Mouse (Mus musculus) stomach, postnatal 0 days (tissue): ENCODE data around the gene Mical1. TPM values are rescaled to one million over a fixed set of nuclear protein-coding genes. Genes with fewer than 3 reads are reported as not detected.
A peak's percentile ranks its signal among the peaks of the same experiment; 100 is the strongest.

Source experiments
- ATAC-seq: fragments of 200-750 bp; cut with Nextera tagmentation; 2 replicates; pipeline ENCODE4 v1.8.0; 2017; ENCODE audit not compliant: low FRiP score, low TSS enrichment
- DNase-seq: peaks from one replicate; pipeline ENCODE4 v3.0.0-alpha.2; 2016; ENCODE audit warnings: low spot score
- H3K27ac ChIP-seq: fragments of 300-500 bp; sonication (generic); replicated peaks from 2 replicates; pipeline ENCODE4 v1.5.1; 2014; ENCODE audit warnings: mild to moderate bottlenecking, control low read depth
- H3K27me3 ChIP-seq: fragments of 300-500 bp; sonication (generic); 2 replicates; pipeline ENCODE4 v1.6.1; 2014; ENCODE audit warnings: low read length; ENCODE audit not compliant: control insufficient read depth, insufficient read depth
- H3K36me3 ChIP-seq: fragments of 300-500 bp; sonication (generic); 2 replicates; pipeline ENCODE4 v1.6.1; 2014; ENCODE audit warnings: low read length, mixed read lengths; ENCODE audit not compliant: control insufficient read depth, insufficient read depth
- H3K4me1 ChIP-seq: fragments of 300-500 bp; sonication (generic); replicated peaks from 2 replicates; pipeline ENCODE4 v1.6.1; 2014; ENCODE audit warnings: antibody characterized with exemption; ENCODE audit not compliant: control insufficient read depth, insufficient read depth
- H3K4me2 ChIP-seq: fragments of 300-500 bp; sonication (generic); replicated peaks from 2 replicates; pipeline ENCODE4 v1.6.1; 2014; ENCODE audit warnings: low read depth, mild to moderate bottlenecking, control low read depth, moderate library complexity
- H3K4me3 ChIP-seq: fragments of 300-500 bp; sonication (generic); 2 replicates; pipeline ENCODE4 v1.5.1; 2014; ENCODE audit warnings: low read depth, low read length, control low read depth
- H3K9ac ChIP-seq: fragments of 300-500 bp; sonication (generic); 2 replicates; pipeline ENCODE4 v1.6.1; 2014; ENCODE audit warnings: mild to moderate bottlenecking, low read length, control low read depth, mixed read lengths
- H3K9me3 ChIP-seq: fragments of 300-500 bp; sonication (generic); 2 replicates; pipeline ENCODE4 v1.6.1; 2016; ENCODE audit warnings: low read length; ENCODE audit not compliant: control insufficient read depth
- CTCF ChIP-seq: IDR thresholded peaks from 2 replicates; pipeline ENCODE4 v1.5.1; 2016; ENCODE audit warnings: antibody characterized with exemption, low read depth, mild to moderate bottlenecking, moderate library complexity
- EP300 ChIP-seq: optimal IDR thresholded peaks from 2 replicates; pipeline ENCODE3; 2016; ENCODE audit warnings: antibody characterized with exemption
- WGBS: fragments of 180-500 bp; shearing (Covaris S2); extraction: QIAGEN DNeasy Blood & Tissue Kit; methylation state at CpG from one replicate; pipeline ENCODE4 v1.1.7; 2014; 5-methylcytosine and 5-hydroxymethylcytosine counted together
- polyA plus RNA-seq: library from polyadenylated mRNA; unstranded; fragments of >200 nt; fragmentation: Nextera tagmentation; extraction: Ambion mirVana; gene quantifications from 2 replicates; pipeline ENCODE4 v1.2.1, GENCODE M21; 2015

The Mical1 gene
- polyA plus RNA-seq, 1 experiment from 2014 or later = 23.0 TPM

DNA sequence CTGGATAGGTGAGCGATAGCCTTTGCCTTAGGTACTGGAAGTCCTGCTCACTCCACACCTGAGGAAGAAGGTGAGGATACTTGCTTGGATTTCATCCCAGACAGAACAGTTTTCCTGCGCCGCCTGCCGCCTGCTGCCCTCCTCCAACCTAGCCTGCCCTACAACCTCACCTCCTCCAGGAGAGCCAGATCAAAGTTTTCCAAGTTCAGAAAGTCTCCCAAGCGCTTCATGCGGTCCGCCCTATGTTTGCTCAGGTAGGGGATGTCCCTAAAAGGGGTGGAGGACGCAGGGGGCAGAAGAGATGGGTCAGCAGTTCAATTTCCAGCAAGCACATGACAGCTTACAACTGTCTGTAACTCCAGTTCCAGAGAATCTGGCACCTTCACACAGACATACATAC, 13.2 kb downstream of the Mical1 start:
- Histone ChIP-seq H3K36me3 (peaks cover 17% of the 10 kb centered on the region), H3K27ac (peak overlapping the region; percentile 91), H3K4me2 (peak overlapping the region; percentile 100), H3K9ac (peak overlapping the region; percentile 83), H3K4me3 (peak overlapping the region; percentile 71), H3K9me3 (no peaks in the 10 kb centered on the region), H3K4me1 (peaks cover 13% of the 10 kb centered on the region; the same call in 1 of the 2 replicates), H3K27me3 (no peaks in the 10 kb centered on the region)
- TF ChIP-seq CTCF (peak; percentile 51), EP300 (no peak)
- peak; percentile 44 for DNase-seq
- ATAC-seq = no peak
- WGBS = 11% methylated on average over 8 of the region's 8 CpGs

DNA sequence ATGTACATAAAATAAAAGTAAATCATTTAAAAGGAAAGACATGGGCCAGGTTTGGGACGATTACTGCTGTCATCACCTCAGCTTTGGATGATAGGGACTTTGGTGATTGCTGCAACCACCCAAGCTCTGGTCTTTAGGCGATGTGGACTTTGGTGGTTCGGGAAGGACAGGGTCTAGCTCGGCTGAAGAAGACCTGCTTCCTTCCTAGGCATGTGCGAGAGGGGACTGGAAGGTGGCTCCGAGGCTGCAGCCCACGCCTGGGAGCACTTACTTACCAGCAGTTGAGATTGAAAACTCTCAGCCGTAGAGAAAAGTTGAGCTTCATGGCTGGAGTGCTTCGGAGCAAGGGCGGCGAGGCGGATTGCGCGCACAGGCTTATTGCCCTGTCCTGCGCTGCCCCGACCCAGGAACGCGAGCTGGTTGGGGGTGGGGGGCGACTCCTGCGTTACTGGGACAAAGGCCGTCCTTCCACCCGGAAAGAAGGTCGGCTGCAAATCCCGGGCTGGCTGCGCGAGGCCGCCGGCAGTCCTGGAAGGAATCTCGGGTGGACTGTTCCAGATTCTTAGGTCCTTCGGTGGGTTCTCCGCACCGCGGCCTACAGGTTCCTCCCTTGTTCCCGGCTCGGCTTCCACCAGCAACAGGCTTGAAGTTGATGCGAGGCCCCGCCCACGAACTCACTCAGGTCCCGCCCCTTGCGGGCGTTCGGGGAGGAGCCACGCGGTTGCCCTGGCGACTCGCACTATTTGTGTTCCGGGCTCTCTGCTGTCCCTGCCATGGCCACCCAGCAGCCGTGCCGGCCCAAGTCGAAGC, 13.8 kb downstream of the Mical1 start, which contains the start of the genes Smpd2 and Ppil6:
TSS of gene Smpd2 (minus strand) at position 662 of the 810 bp plus-strand sequence.
TSS of gene Ppil6 (plus strand) at position 732 of the 810 bp plus-strand sequence.
- peaks cover 11% of the 10 kb centered on the region for H3K36me3 ChIP-seq
- H3K9me3 ChIP-seq = no peaks in the 10 kb centered on the region
- peak; percentile 95 for ATAC-seq
- peak; percentile 98 for DNase-seq
- peak within 1 kb of the TSS; percentile 100 for H3K4me2 ChIP-seq
- H3K4me1 ChIP-seq = peaks cover 13% of the 10 kb centered on the region; the same call in 1 of the 2 replicates
- peak within 1 kb of the TSS; percentile 91 for H3K27ac ChIP-seq
- no peak for TF ChIP-seq EP300
- peak; percentile 21; the same call in 1 of the 2 replicates for TF ChIP-seq CTCF
- WGBS = under 1% methylated on average over 41 of the region's 50 CpGs
- peak within 1 kb of the TSS; percentile 83 for H3K9ac ChIP-seq
- no peaks in the 10 kb centered on the region for H3K27me3 ChIP-seq
- H3K4me3 ChIP-seq = peak within 1 kb of the TSS; percentile 71

DNA sequence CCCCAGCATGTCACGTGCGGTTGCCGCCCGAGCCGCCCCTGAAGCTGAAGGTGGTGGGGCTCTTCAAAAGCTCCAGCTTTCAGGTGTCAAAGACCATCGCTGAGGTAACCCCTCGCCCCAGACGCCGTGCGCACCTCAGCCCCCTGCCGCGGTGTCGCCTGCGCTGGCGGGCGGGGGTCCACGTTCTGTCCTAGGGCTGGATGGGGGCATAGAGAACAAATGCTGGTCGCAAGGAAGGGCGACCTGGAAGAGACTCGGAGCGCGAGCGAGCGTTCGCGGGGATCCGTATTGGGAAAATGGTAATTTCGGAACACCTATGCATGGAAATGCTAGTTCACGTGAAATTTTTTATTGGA, 14.4 kb downstream of the Mical1 start:
- H3K9me3 ChIP-seq = no peaks in the 10 kb centered on the region
- H3K9ac ChIP-seq = peak overlapping the region; percentile 83
- H3K36me3 ChIP-seq = peaks cover 7% of the 10 kb centered on the region; the same call in 1 of the 2 replicates
- peaks cover 13% of the 10 kb centered on the region; the same call in 1 of the 2 replicates for H3K4me1 ChIP-seq
- TF ChIP-seq CTCF = no peak
- no peak for TF ChIP-seq EP300
- under 1% methylated on average over 29 of the region's 29 CpGs for WGBS
- 0 out of 2 replicates have a peak overlapping the region, but pooled peaks have one; percentile 24 for H3K27ac ChIP-seq
- no peak for DNase-seq
- H3K4me3 ChIP-seq = peak overlapping the region; percentile 71
- no peak; the same call in 1 of the 2 replicates for ATAC-seq
- no peaks in the 10 kb centered on the region for H3K27me3 ChIP-seq
- peak overlapping the region; percentile 100 for H3K4me2 ChIP-seq

DNA sequence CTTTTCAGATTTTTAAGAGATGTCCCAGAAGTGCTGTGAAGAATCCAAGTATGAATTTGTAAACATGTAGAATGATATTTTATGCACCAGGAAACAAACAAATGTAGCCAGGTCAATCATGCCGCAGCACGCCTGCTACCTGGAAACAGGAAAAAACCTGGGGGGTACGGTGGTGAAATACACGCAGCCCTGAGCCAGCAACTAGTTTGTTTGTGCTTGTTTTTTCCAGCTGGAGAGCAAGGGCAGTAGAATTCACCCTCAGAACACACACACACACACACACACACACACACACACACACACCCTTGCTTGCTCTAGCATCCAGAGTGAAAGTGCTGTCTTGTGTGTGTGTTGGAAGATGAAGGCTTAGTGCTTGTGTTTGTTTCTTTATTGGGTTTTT, 15.0 kb downstream of the Mical1 start:
- no peaks in the 10 kb centered on the region for H3K9me3 ChIP-seq
- peaks cover 3% of the 10 kb centered on the region; the same call in 1 of the 2 replicates for H3K36me3 ChIP-seq
- no peaks in the 10 kb centered on the region for H3K27me3 ChIP-seq
- H3K4me3 ChIP-seq = no peak overlapping the region
- no peak overlapping the region for H3K9ac ChIP-seq
- WGBS = 29% methylated on average over 4 of the region's 4 CpGs
- no peak overlapping the region for H3K27ac ChIP-seq
- TF ChIP-seq CTCF = no peak
- no peak for TF ChIP-seq EP300
- no peak for ATAC-seq
- peak; percentile 30 for DNase-seq
- H3K4me1 ChIP-seq = peaks cover 13% of the 10 kb centered on the region; the same call in 1 of the 2 replicates
- peak overlapping the region; percentile 100; the same call in 1 of the 2 replicates for H3K4me2 ChIP-seq

DNA sequence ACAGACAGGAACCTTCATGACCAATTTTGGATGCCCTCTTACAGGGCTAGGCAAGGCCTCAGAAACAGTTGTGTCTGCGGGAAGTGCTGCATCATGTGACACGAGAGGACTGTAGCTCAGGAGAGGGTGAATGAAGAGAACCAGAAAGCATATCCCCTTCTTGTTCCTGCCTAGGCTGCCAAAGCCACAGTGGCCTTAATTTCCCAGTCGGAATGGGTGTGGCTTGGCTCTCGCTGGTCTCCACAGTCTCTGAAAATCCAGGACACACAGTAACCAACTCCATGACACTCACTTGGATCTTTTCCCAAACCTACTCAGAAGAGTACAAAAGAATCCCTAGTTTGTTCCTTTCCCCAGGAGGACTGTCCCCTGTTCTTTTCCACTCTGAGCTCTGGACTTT, 24.8 kb downstream of the Mical1 start:
- no peak overlapping the region for H3K27ac ChIP-seq

DNA sequence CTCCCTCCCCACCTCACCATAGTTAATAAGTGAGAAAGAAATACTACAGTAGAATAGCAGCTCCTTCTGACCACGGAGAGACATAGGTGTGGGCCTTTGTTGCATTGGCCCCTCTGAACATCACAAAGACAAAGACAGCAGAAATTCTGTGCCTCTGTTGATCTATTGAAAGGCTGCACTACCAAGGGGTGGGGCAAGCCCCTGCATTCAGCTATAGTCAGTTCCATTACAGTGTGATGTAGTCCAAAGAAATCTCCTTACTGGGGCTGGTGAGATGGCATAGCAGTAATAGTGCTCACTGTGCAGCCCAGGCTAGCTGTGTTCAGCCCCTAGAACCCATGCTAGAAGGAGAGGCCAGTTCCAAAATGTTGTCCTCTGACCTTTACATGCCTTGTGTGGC, 28.9 kb downstream of the Mical1 start:
- Histone ChIP-seq H3K4me1 (no peaks in the 10 kb centered on the region), H3K36me3 (no peaks in the 10 kb centered on the region), H3K9me3 (no peaks in the 10 kb centered on the region), H3K4me3 (no peak overlapping the region), H3K27me3 (no peaks in the 10 kb centered on the region), H3K4me2 (no peak overlapping the region), H3K27ac (no peak overlapping the region), H3K9ac (no peak overlapping the region)
- no peak for TF ChIP-seq CTCF
- TF ChIP-seq EP300 = no peak
- 57% methylated on average over 1 of the region's 1 CpGs for WGBS
- DNase-seq (no peak), ATAC-seq (peak; percentile 24; the same call in 1 of the 2 replicates)

More for the DNA sequence above, 24.8 kb downstream of the Mical1 start:
- no peaks in the 10 kb centered on the region for H3K4me1 ChIP-seq
- TF ChIP-seq CTCF (no peak), EP300 (no peak)
- no peaks in the 10 kb centered on the region for H3K9me3 ChIP-seq
- WGBS = 41% methylated on average over 4 of the region's 4 CpGs
- no peaks in the 10 kb centered on the region for H3K27me3 ChIP-seq
- no peak overlapping the region for H3K9ac ChIP-seq
- H3K36me3 ChIP-seq = no peaks in the 10 kb centered on the region
- DNase-seq = no peak
- H3K4me3 ChIP-seq = no peak overlapping the region
- ATAC-seq = no peak
- H3K4me2 ChIP-seq = no peak overlapping the region
